ENCODE assay signal across 12 mouse cellular contexts in genomic region chr2:166655308-166655707, GRCm38 (mm10). TPM values are rescaled to one million over a fixed set of nuclear protein-coding genes. Genes with fewer than 3 reads are reported as not detected.
DNase-seq lines count a peak whose midpoint lies in the region; ATAC-seq and TF ChIP-seq lines count a peak whose summit lies in the region.
"Had no signal": no experiment of that assay in that cellular context is flagged by ENCODE, and none has a peak within 500 bp of the region (broad histone marks: within the 10 kb centered on the region; RNA-seq: fewer than 3 reads in every experiment).

No protein-coding gene starts in this region.

- H3K36me3 ChIP-seq in intestine, embryonic 16.5 days (ENCODE audit: control insufficient read depth, insufficient read depth, low read length): no peaks in the 10 kb centered on the region
- H3K36me3 ChIP-seq in intestine, postnatal 0 days (ENCODE audit: control insufficient read depth, insufficient read depth): no peaks in the 10 kb centered on the region
- no peaks in the 10 kb centered on the region for H3K36me3 ChIP-seq in embryonic facial prominence, embryonic 10.5 days (replicated peaks)

- H3K27ac ChIP-seq in intestine, embryonic 16.5 days (ENCODE audit: low read length): peak overlapping the region; percentile 31; the same call in 1 of the 2 replicates
- H3K27ac ChIP-seq in intestine, postnatal 0 days (ENCODE audit: low read depth, low read length): no peak overlapping the region
- H3K27ac ChIP-seq in embryonic facial prominence, embryonic 10.5 days (replicated peaks): peak overlapping the region; percentile 63
- H3K27ac ChIP-seq: left cerebral cortex, adult 2 months had no signal

- no peak overlapping the region for H3K4me2 ChIP-seq in intestine, embryonic 16.5 days (ENCODE audit: low read depth, low read length)
- no peak overlapping the region for H3K4me2 ChIP-seq in intestine, postnatal 0 days (replicated peaks; ENCODE audit: low read depth)
- H3K4me2 ChIP-seq: lung, embryonic 14.5 days had no signal

- no peak overlapping the region for H3K9ac ChIP-seq in intestine, embryonic 16.5 days (ENCODE audit: low read depth, low read length)
- H3K9ac ChIP-seq in intestine, postnatal 0 days (ENCODE audit: low read depth, low read length): no peak overlapping the region
- H3K9ac ChIP-seq: lung, embryonic 14.5 days had no signal

- WGBS in intestine, embryonic 16.5 days: 79% methylated on average over 4 of the region's 4 CpGs
- WGBS in intestine, postnatal 0 days: 75% methylated on average over 4 of the region's 4 CpGs
- WGBS in embryonic facial prominence, embryonic 10.5 days: 90% methylated on average over 4 of the region's 4 CpGs

- no peaks in the 10 kb centered on the region for H3K9me3 ChIP-seq in intestine, embryonic 16.5 days (ENCODE audit: control insufficient read depth, low read length)
- H3K9me3 ChIP-seq in intestine, postnatal 0 days (ENCODE audit: control insufficient read depth): no peaks in the 10 kb centered on the region
- no peaks in the 10 kb centered on the region for H3K9me3 ChIP-seq in embryonic facial prominence, embryonic 10.5 days

- intact Hi-C loops in left cerebral cortex, postnatal 14 days (cut with DNase I): no loop called here

- H3K4me1 ChIP-seq in intestine, embryonic 16.5 days (ENCODE audit: control insufficient read depth, insufficient read depth, low read length): peaks cover 27% of the 10 kb centered on the region
- H3K4me1 ChIP-seq in intestine, postnatal 0 days (replicated peaks; ENCODE audit: control insufficient read depth, insufficient read depth, low read length): no peaks in the 10 kb centered on the region
- H3K4me1 ChIP-seq in embryonic facial prominence, embryonic 10.5 days: peaks cover 90% of the 10 kb centered on the region

- H3K27me3 ChIP-seq in intestine, embryonic 16.5 days (replicated peaks; ENCODE audit: control insufficient read depth, insufficient read depth, low read length): no peaks in the 10 kb centered on the region
- H3K27me3 ChIP-seq in intestine, postnatal 0 days (replicated peaks; ENCODE audit: control insufficient read depth, insufficient read depth, low read length): no peaks in the 10 kb centered on the region
- no peaks in the 10 kb centered on the region for H3K27me3 ChIP-seq in embryonic facial prominence, embryonic 10.5 days (replicated peaks; ENCODE audit: low read depth, poor library complexity, severe bottlenecking)
- H3K27me3 ChIP-seq: CH12.LX had no signal

- TF ChIP-seq CTCF in intestine, postnatal 0 days (IDR thresholded peaks at IDR 0.05; ENCODE audit: low read depth): no peak

- DNase-seq in embryonic facial prominence, embryonic 10.5 days (ENCODE audit: low spot score): no peak
- peak; percentile 81 for DNase-seq in induced T-regulatory cell, adult 2 months (ENCODE audit: low read depth)
- peak; percentile 65 for DNase-seq in naive thymus-derived CD4-positive, alpha-beta T cell, adult 2 months (ENCODE audit: low read depth)
- DNase-seq in adrenal gland, postnatal 36 days: no peak
- no peak for DNase-seq in left cerebral cortex, postnatal 14 days (ENCODE audit: low spot score in 2 of 2)
- DNase-seq: kidney, adult 9 months; lung, embryonic 14.5 days had no signal

- ATAC-seq in intestine, embryonic 16.5 days: peak; percentile 22; the same call in 1 of the 2 replicates
- ATAC-seq in intestine, postnatal 0 days: no peak
- no peak for ATAC-seq in cerebellum, adult (ENCODE audit: insufficient number of reproducible peaks, low FRiP score, low TSS enrichment)

- H3K4me3 ChIP-seq in intestine, embryonic 16.5 days (ENCODE audit: low read length): no peak overlapping the region
- no peak overlapping the region for H3K4me3 ChIP-seq in intestine, postnatal 0 days (ENCODE audit: low read depth, low read length)
- no peak overlapping the region for H3K4me3 ChIP-seq in embryonic facial prominence, embryonic 10.5 days
- H3K4me3 ChIP-seq: left cerebral cortex, adult 2 months had no signal

RNA-seq across cellular contexts. Expression of gene Prex1, which starts 58.3 kb away (rescaled TPM):
- polyA plus RNA-seq in intestine, embryonic 16.5 days (2015; fragmentation: Nextera tagmentation; extraction: Ambion mirVana): 7.9 and 8.0 TPM in 2 replicates
- polyA plus RNA-seq in intestine, postnatal 0 days (2015; fragmentation: Nextera tagmentation; extraction: Ambion mirVana): 4.0 TPM in 2 replicates
- 32.6 and 35.2 TPM in 2 replicates for polyA plus RNA-seq in embryonic facial prominence, embryonic 10.5 days (2016; fragmentation: Nextera tagmentation; extraction: Ambion mirVana)
- 10 to 100 TPM; 13.5 to 18.8 TPM for total RNA-seq in adrenal gland, postnatal 36 days (2021)
- 100 to 1,000 TPM; 119 to 132 TPM for total RNA-seq in left cerebral cortex, postnatal 14 days (2021)

Comparison
In these comparisons a context has a peak if more than half of its experiments do, and no peak if none do; other contexts are left out.
1. DNase-seq: peak in induced T-regulatory cell, adult 2 months (single experiment) and naive thymus-derived CD4-positive, alpha-beta T cell, adult 2 months (single experiment); none in embryonic facial prominence, embryonic 10.5 days (single experiment), adrenal gland, postnatal 36 days (0 of 2) and left cerebral cortex, postnatal 14 days (0 of 2).